Mouse (Mus musculus) limb, embryonic 14.5 days (tissue): ENCODE measurements at regions not wholly inside any gene's neighbourhood (a gene's known extent, or its start where the extent isn't known, plus 50 kb on each side); places are given as distances from the start of the nearest gene placed in this dataset.

Source experiments
- ATAC-seq: fragments of 200-750 bp; cut with Nextera tagmentation; 2 replicates; pipeline ENCODE4 v1.8.0; 2017; ENCODE audit warnings: low read depth, moderate number of reproducible peaks, moderate TSS enrichment; ENCODE audit not compliant: low FRiP score
- DNase-seq: peaks from one replicate; pipeline ENCODE4 v3.0.0-alpha.2; 2015; ENCODE audit warnings: low spot score
- H3K27ac ChIP-seq: fragments of 300-500 bp; sonication (generic); replicated peaks from 2 replicates; pipeline ENCODE4 v1.5.1; 2014; ENCODE audit warnings: low read depth, mild to moderate bottlenecking, low read length, moderate library complexity, mixed read lengths
- H3K27me3 ChIP-seq: fragments of 300-500 bp; sonication (generic); 2 replicates; pipeline ENCODE4 v1.6.1; 2014; ENCODE audit warnings: low read length, mixed read lengths; ENCODE audit not compliant: control insufficient read depth, insufficient read depth
- H3K36me3 ChIP-seq: fragments of 300-500 bp; sonication (generic); 2 replicates; pipeline ENCODE4 v1.6.1; 2014; ENCODE audit warnings: mild to moderate bottlenecking, low read length, moderate library complexity, mixed read lengths; ENCODE audit not compliant: control insufficient read depth, insufficient read depth
- H3K4me1 ChIP-seq: fragments of 300-500 bp; sonication (generic); 2 replicates; pipeline ENCODE4 v1.6.1; 2014; ENCODE audit warnings: antibody characterized with exemption, low read length, mixed read lengths; ENCODE audit not compliant: control insufficient read depth, insufficient read depth
- H3K4me2 ChIP-seq: fragments of 300-500 bp; sonication (generic); replicated peaks from 2 replicates; pipeline ENCODE4 v1.6.1; 2014; ENCODE audit warnings: low read depth, mild to moderate bottlenecking, low read length, moderate library complexity; ENCODE audit not compliant: severe bottlenecking
- H3K4me3 ChIP-seq: fragments of 300-500 bp; sonication (generic); replicated peaks from 2 replicates; pipeline ENCODE4 v1.5.1; 2014; ENCODE audit warnings: low read length
- H3K9ac ChIP-seq: fragments of 300-500 bp; sonication (generic); 2 replicates; pipeline ENCODE4 v1.6.1; 2014; ENCODE audit warnings: mild to moderate bottlenecking, low read depth, low read length, moderate library complexity; ENCODE audit not compliant: severe bottlenecking
- H3K9me3 ChIP-seq: fragments of 300-500 bp; sonication (generic); 2 replicates; pipeline ENCODE4 v1.6.1; 2016; ENCODE audit warnings: low read length; ENCODE audit not compliant: control insufficient read depth
- POLR2A ChIP-seq: fragments of 200-500 bp; IDR thresholded peaks from 2 replicates; pipeline ENCODE4 v1.8.0; 2012; ENCODE audit warnings: inconsistent platforms, mild to moderate bottlenecking, moderate library complexity, borderline replicate concordance; ENCODE audit not compliant: insufficient read depth, insufficient read length; ENCODE audit errors: extremely low read depth
- WGBS: fragments of 180-500 bp; shearing (Covaris S2); extraction: QIAGEN DNeasy Blood & Tissue Kit; methylation state at CpG from one replicate; pipeline ENCODE4 v1.1.7; 2014; 5-methylcytosine and 5-hydroxymethylcytosine counted together

DNA sequence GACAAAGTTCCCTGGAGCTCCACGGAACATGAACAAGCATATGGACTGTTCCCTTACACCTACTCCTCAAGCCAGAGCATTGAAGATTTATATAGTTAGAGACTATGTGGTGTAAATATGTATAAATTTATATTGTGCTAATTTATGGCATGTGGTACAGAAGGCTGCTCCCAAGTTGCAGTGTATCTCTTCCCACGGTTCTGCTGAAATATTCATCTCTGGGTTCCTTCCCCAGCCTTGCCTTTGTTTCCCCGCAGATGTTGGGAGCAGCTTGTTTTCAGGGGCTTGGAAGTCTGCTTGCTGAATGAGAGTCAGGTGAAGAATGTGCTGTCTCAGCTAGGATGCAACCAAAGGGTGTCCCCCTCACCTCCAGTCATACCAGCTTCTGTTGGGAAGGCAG is 128.0 kb upstream of the Atxn1 start:
- H3K4me2 ChIP-seq = no peak overlapping the region
- ATAC-seq = no peak
- no peak for DNase-seq
- H3K36me3 ChIP-seq = no peaks in the 10 kb centered on the region
- no peaks in the 10 kb centered on the region for H3K4me1 ChIP-seq
- H3K9me3 ChIP-seq = no peaks in the 10 kb centered on the region
- no peak overlapping the region for H3K4me3 ChIP-seq
- WGBS = 84% methylated on average over 3 of the region's 3 CpGs
- no peak overlapping the region for H3K9ac ChIP-seq
- H3K27me3 ChIP-seq = no peaks in the 10 kb centered on the region
- no peak overlapping the region for H3K27ac ChIP-seq
- TF ChIP-seq POLR2A = no peak

- DNase-seq (no peak), ATAC-seq (no peak)
- H3K4me1 ChIP-seq = no peaks in the 10 kb centered on the region
- no peak overlapping the region for H3K27ac ChIP-seq
- H3K4me2 ChIP-seq = no peak overlapping the region
- H3K27me3 ChIP-seq = no peaks in the 10 kb centered on the region
- no peaks in the 10 kb centered on the region for H3K9me3 ChIP-seq
- no peaks in the 10 kb centered on the region for H3K36me3 ChIP-seq
- no peak overlapping the region for H3K4me3 ChIP-seq
- 72% methylated on average over 5 of the region's 5 CpGs for WGBS
- no peak for TF ChIP-seq POLR2A
- H3K9ac ChIP-seq = no peak overlapping the region
Measured at GRCm38 (mm10) chr13:46091109-46091508, 126.3 kb upstream of the Atxn1 start.

DNA sequence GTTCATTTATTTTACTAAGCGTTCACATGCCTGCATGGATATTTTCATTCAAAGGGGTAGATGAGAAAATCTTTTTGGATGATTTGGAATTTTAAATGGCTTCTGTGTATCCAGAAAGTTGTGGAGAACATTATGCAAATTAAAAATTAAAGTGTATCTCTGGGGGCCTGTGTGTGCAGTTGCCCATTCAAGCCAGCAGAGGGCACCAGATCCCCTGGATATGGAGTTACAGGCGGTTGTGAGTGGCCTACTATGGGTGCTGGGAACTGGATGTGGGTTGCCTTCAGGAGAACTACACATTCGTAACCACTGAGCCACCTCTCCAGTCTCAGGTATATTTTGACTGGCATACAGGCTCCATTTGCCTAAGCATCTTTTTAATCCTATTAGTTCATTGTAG is 123.4 kb upstream of the Atxn1 start:
- Histone ChIP-seq H3K4me3 (no peak overlapping the region), H3K36me3 (no peaks in the 10 kb centered on the region), H3K4me2 (no peak overlapping the region), H3K9me3 (no peaks in the 10 kb centered on the region), H3K27ac (no peak overlapping the region), H3K9ac (no peak overlapping the region), H3K27me3 (no peaks in the 10 kb centered on the region), H3K4me1 (no peaks in the 10 kb centered on the region)
- TF ChIP-seq POLR2A = no peak
- ATAC-seq = no peak
- no peak for DNase-seq
- WGBS = 89% methylated on average over 3 of the region's 3 CpGs

- Histone ChIP-seq H3K4me1 (no peaks in the 10 kb centered on the region), H3K27ac (no peak overlapping the region), H3K4me2 (no peak overlapping the region), H3K27me3 (no peaks in the 10 kb centered on the region), H3K36me3 (no peaks in the 10 kb centered on the region), H3K4me3 (no peak overlapping the region), H3K9ac (no peak overlapping the region), H3K9me3 (no peaks in the 10 kb centered on the region)
- WGBS = 89% methylated on average over 4 of the region's 4 CpGs
- TF ChIP-seq POLR2A = no peak
- DNase-seq (no peak), ATAC-seq (no peak)
Measured at GRCm38 (mm10) chr13:46087663-46088062, 122.9 kb upstream of the Atxn1 start.

GRCm38 (mm10) chr13:46076879-46077278 is 112.1 kb upstream of the Atxn1 start:
- Histone ChIP-seq H3K4me1 (no peaks in the 10 kb centered on the region), H3K27ac (no peak overlapping the region), H3K9me3 (peaks cover 3% of the 10 kb centered on the region; the same call in 1 of the 2 replicates), H3K4me2 (no peak overlapping the region), H3K4me3 (no peak overlapping the region), H3K9ac (no peak overlapping the region), H3K36me3 (no peaks in the 10 kb centered on the region), H3K27me3 (no peaks in the 10 kb centered on the region)
- DNase-seq = no peak
- ATAC-seq = no peak
- TF ChIP-seq POLR2A = no peak
- 69% methylated on average over 6 of the region's 6 CpGs for WGBS

DNA sequence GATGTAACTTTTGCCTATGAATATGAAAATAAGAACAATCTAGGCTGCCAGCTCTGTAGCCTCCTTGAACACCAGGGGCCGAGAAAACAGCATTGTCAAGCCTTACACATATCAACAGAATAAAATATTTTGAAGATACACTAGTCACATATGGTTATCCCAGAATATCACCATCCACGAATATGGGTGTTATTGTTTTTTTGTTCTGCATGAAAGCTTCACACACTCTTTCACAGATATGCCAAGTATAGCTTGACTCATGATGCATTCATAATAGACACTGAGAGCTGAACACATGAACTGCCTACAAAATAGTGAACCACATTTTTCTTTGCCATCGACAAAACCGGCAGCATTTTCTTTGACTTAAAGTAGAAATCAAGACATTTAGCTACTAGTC is 106.9 kb upstream of the Atxn1 start:
- H3K27me3 ChIP-seq = no peaks in the 10 kb centered on the region
- DNase-seq (no peak), ATAC-seq (no peak)
- H3K4me1 ChIP-seq = no peaks in the 10 kb centered on the region
- no peak overlapping the region for H3K4me3 ChIP-seq
- no peak for TF ChIP-seq POLR2A
- no peak overlapping the region for H3K4me2 ChIP-seq
- no peaks in the 10 kb centered on the region for H3K36me3 ChIP-seq
- H3K9ac ChIP-seq = no peak overlapping the region
- H3K9me3 ChIP-seq = peaks cover 3% of the 10 kb centered on the region; the same call in 1 of the 2 replicates
- H3K27ac ChIP-seq = no peak overlapping the region
- WGBS = 88% methylated on average over 4 of the region's 4 CpGs
